Mouse (Mus musculus): Measurements from ENCODE around the gene Dpep1. TPM values are rescaled to one million over a fixed set of nuclear protein-coding genes. Genes with fewer than 3 reads are reported as not detected.
"Not testable (repeated sequence)": the region's sequence is repeated elsewhere in the genome, so short reads cannot be mapped to it uniquely, and the experiment has no call there.

Dpep1 gene
- polyA plus RNA-seq, 1 experiment from 2014 or later, result 0.26 TPM

DNA sequence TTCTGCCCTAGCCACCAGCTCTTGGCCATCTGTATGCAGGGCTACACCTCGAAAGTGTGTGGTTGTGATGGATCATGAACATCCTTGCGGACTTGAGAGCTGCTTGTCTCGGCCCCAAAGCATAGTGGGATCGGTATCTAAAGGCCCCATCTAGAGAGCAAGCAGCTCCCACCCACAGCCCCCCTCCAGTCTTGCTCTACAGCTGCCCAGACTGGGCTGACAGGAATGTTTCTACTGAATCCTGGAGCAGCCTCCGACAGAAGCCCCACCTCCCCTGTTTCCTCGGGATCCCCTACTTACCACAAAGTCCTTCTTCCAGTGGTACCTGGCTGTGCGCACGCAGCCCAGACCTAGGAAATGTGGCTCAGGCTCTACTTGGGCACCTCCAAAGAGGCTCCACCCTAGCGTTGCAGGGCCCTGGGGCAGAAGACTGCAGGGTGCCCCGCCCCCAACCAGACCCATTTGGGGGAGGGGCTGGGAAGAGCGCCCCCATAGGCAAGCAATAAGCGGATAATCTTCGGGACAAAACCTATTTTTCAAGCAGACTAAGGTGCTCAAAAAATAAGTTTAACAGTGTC, 28.1 kb upstream of the Dpep1 start, which contains the start of gene Sult5a1:
Gene Sult5a1, minus strand, starts transcription at position 428 of the 578 bp plus-strand sequence.
- H3K27me3 ChIP-seq, result 0 out of 2 replicates have a peak, but pooled peaks cover 10% of the 10 kb centered on the region
- peaks cover 40% of the 10 kb centered on the region for H3K4me1 ChIP-seq (replicated peaks)
- H3K27ac ChIP-seq (replicated peaks), result no peak within 1 kb of the TSS
- no peak within 1 kb of the TSS for H3K4me3 ChIP-seq (replicated peaks)
- no peaks in the 10 kb centered on the region for H3K9me3 ChIP-seq (replicated peaks)
- ATAC-seq (ENCODE audit: insufficient read depth), result no peak
- no peak within 1 kb of the TSS for H3K9ac ChIP-seq
- peak within 1 kb of the TSS; percentile 23 for H3K4me2 ChIP-seq
- no peaks in the 10 kb centered on the region for H3K36me3 ChIP-seq (replicated peaks)
- 29% methylated on average over 13 of the region's 13 CpGs for WGBS (ENCODE audit: insufficient replicate concordance)

DNA sequence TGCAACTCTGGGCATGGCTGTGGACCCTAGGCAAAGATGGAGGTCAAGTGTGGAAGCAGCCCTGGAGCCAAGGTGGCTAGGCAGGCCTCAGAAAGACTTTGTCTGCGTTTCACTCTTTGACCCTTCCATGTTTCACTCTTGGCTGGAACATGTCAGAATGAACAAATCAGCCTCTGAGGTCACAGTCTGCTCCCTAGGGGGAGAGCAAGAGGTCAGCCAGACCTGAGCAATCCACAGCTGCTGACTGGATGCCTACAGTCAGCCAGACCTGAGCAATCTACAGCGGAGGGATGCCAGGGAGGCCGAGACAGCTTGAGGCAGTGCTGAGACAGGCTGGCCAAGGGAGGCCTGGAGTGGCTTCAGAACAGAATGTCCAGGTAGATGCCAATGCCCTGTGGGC, 4.7 kb upstream of the Dpep1 start:
- no peaks in the 10 kb centered on the region for H3K36me3 ChIP-seq (replicated peaks)
- 47% methylated on average over 3 of the region's 3 CpGs for WGBS (ENCODE audit: insufficient replicate concordance)
- H3K4me3 ChIP-seq (replicated peaks), result no peak overlapping the region
- no peak overlapping the region for H3K9ac ChIP-seq
- H3K4me2 ChIP-seq, result no peak overlapping the region
- H3K27me3 ChIP-seq, result peaks cover 10% of the 10 kb centered on the region
- 0 out of 2 replicates have a peak, but pooled peaks cover 4% of the 10 kb centered on the region for H3K4me1 ChIP-seq (replicated peaks)
- H3K27ac ChIP-seq (replicated peaks), result peak overlapping the region; percentile 53; the same call in 1 of the 2 replicates
- ATAC-seq (ENCODE audit: insufficient read depth), result peak; percentile 37; the same call in 1 of the 2 replicates
- H3K9me3 ChIP-seq (replicated peaks), result 0 out of 2 replicates have a peak, but pooled peaks cover 3% of the 10 kb centered on the region

DNA sequence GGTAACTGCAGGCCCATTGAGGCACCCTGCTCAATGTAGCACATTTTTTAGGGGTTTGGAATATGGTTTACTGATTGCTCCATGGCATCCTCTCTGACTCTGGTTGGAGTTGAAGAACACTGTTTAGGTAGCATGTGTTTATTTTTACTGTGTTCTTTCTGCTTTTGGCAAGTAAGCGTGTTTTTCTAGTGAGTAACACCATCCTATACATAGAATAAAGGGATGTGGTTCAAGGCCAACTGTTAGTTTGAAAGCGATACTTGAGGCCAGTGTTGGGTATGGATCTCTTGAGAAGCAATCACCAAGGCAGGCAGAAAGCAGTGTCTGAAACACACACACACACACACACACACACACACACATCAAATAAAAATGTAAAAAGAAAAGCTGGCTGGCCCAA, 2.0 kb downstream of the Dpep1 start:
- Histone ChIP-seq H3K9ac (no peak overlapping the region), H3K27ac (replicated peaks) (no peak overlapping the region), H3K4me1 (replicated peaks) (peaks cover 37% of the 10 kb centered on the region), H3K4me2 (no peak overlapping the region), H3K27me3 (peaks cover 16% of the 10 kb centered on the region), H3K9me3 (replicated peaks) (no peaks in the 10 kb centered on the region), H3K36me3 (replicated peaks) (no peaks in the 10 kb centered on the region), H3K4me3 (replicated peaks) (no peak overlapping the region)
- ATAC-seq (ENCODE audit: insufficient read depth), result no peak
- 68% methylated on average over 2 of the region's 2 CpGs for WGBS (ENCODE audit: insufficient replicate concordance)

DNA sequence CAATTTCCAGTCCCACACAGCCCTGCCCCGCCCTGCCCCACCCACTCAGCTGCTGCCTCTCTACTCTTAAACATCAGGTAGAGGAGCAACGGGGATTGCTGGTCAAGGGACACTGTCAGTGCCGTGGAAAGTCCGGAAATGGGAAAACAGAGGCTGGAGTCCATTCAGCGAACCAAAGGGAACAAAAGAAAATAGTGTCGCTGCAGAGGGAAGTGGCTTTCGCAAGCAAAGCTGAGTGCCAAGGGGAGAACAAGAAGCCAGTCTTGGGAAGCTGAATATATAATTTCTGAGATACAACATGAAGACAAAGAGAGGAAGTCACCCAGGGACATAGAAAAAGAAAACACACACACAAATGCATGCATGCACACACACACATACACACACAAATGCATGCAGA, 2.8 kb downstream of the Dpep1 start:
- no peak overlapping the region for H3K9ac ChIP-seq
- H3K36me3 ChIP-seq (replicated peaks), result no peaks in the 10 kb centered on the region
- H3K4me3 ChIP-seq (replicated peaks), result no peak overlapping the region
- no peak overlapping the region for H3K27ac ChIP-seq (replicated peaks)
- peaks cover 37% of the 10 kb centered on the region for H3K4me1 ChIP-seq (replicated peaks)
- 42% methylated on average over 7 of the region's 7 CpGs for WGBS (ENCODE audit: insufficient replicate concordance)
- H3K9me3 ChIP-seq (replicated peaks), result no peaks in the 10 kb centered on the region
- ATAC-seq (ENCODE audit: insufficient read depth), result no peak
- peaks cover 17% of the 10 kb centered on the region for H3K27me3 ChIP-seq
- H3K4me2 ChIP-seq, result no peak overlapping the region

DNA sequence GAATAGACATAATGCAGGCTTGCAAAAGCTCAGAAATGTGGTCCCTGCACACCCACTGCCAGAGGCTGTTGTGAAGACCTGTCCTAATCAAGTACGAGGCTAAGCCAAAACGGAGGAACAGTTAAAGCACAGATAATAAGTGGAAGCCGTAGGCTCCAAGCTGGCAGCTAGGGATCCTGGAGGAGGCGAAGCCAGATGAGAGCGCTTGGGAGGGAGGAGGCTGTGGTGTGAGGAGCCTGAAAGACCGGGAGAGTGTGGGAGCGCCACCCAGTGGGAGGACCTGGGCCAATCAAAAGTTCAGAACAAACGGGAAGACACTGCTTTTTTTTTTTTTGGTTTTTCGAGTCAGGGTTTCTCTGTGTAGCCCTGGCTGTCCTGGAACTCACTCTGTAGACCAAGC, 4.6 kb downstream of the Dpep1 start:
- Histone ChIP-seq H3K27me3 (peaks cover 20% of the 10 kb centered on the region), H3K9ac (no peak overlapping the region), H3K27ac (replicated peaks) (no peak overlapping the region), H3K36me3 (replicated peaks) (no peaks in the 10 kb centered on the region), H3K4me3 (replicated peaks) (no peak overlapping the region), H3K4me1 (replicated peaks) (peaks cover 37% of the 10 kb centered on the region), H3K4me2 (peak overlapping the region; percentile 18; the same call in 1 of the 2 replicates), H3K9me3 (replicated peaks) (no peaks in the 10 kb centered on the region)
- 3% methylated on average over 9 of the region's 9 CpGs for WGBS (ENCODE audit: insufficient replicate concordance)
- no peak for ATAC-seq (ENCODE audit: insufficient read depth)

DNA sequence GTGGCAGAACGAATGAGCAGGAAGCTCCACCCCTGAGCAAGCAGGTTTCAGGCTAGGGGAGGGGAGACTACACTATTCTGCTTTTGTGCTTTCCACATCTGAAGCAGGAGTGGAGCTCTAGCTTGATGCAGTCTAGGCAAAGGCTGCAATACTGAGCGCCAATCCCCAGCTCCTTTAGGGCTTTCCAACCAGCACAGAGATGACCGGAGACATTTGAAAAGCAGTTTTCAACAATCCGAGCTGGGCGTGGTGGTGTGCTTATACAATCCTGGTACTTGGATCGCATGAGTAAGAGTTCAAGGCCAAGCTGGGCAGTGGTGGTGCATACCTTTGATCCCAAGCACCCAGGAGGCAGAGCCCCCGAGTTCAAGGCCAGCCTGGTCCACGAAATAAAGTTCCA, 5.9 kb downstream of the Dpep1 start:
- Histone ChIP-seq H3K4me1 (replicated peaks) (peaks cover 41% of the 10 kb centered on the region), H3K27ac (replicated peaks) (no peak overlapping the region), H3K9me3 (replicated peaks) (no peaks in the 10 kb centered on the region), H3K4me2 (no peak overlapping the region), H3K36me3 (replicated peaks) (no peaks in the 10 kb centered on the region), H3K9ac (no peak overlapping the region), H3K4me3 (replicated peaks) (no peak overlapping the region), H3K27me3 (peaks cover 16% of the 10 kb centered on the region)
- WGBS (ENCODE audit: insufficient replicate concordance), result 52% methylated on average over 8 of the region's 8 CpGs
- no peak for ATAC-seq (ENCODE audit: insufficient read depth)

DNA sequence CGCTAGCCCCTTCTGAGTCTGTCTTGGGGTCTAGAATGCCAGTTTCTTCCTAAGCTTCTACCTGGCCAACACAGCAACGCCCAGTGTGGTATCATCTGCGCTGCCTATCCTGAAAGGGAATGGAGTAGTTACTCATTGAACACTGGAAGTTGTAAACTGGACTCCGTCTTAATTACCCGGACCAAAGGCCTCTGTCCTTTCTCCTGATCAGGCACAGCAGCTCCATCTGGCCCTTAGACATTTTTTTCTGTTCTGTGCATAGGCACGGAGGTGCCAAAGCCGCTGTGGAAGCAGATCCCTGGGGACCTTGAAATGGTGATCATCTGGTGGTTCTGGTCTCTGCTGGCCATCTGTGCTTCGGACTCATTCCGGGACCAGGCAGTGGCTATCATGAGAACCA, 7.7 kb downstream of the Dpep1 start:
- Histone ChIP-seq H3K36me3 (replicated peaks) (no peaks in the 10 kb centered on the region), H3K4me2 (no peak overlapping the region), H3K4me1 (replicated peaks) (peaks cover 43% of the 10 kb centered on the region), H3K27ac (replicated peaks) (no peak overlapping the region), H3K9ac (no peak overlapping the region), H3K9me3 (replicated peaks) (no peaks in the 10 kb centered on the region), H3K4me3 (replicated peaks) (no peak overlapping the region), H3K27me3 (peaks cover 17% of the 10 kb centered on the region)
- WGBS (ENCODE audit: insufficient replicate concordance), result 77% methylated on average over 9 of the region's 9 CpGs
- no peak for ATAC-seq (ENCODE audit: insufficient read depth)

DNA sequence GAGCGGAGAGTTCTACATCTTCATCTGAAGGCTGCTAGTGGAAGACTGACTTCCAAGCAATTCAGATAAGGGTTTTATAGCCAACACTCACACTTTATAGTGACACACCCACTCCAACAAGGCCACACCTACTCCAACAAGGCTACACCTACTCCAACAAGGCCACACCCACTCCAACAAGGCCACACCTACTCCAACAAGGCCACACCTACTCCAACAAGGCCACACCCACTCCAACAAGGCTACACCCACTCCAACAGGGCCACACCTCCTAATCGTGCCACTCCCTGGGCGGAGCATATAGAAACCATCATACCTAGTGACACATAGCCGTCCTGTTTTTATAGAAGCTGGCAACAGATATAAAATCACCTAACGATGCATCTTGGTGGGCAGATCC, 11.0 kb downstream of the Dpep1 start:
- H3K4me3 ChIP-seq (replicated peaks); H3K27ac ChIP-seq (replicated peaks); H3K36me3 ChIP-seq (replicated peaks); H3K9ac ChIP-seq; H3K4me2 ChIP-seq; H3K9me3 ChIP-seq (replicated peaks): not testable (repeated sequence)
- Histone ChIP-seq H3K4me1 (replicated peaks) (peaks cover 17% of the 10 kb centered on the region), H3K27me3 (peaks cover 35% of the 10 kb centered on the region)
- 49% methylated on average over 5 of the region's 5 CpGs for WGBS (ENCODE audit: insufficient replicate concordance)
- ATAC-seq (ENCODE audit: insufficient read depth), result peak; percentile 57

DNA sequence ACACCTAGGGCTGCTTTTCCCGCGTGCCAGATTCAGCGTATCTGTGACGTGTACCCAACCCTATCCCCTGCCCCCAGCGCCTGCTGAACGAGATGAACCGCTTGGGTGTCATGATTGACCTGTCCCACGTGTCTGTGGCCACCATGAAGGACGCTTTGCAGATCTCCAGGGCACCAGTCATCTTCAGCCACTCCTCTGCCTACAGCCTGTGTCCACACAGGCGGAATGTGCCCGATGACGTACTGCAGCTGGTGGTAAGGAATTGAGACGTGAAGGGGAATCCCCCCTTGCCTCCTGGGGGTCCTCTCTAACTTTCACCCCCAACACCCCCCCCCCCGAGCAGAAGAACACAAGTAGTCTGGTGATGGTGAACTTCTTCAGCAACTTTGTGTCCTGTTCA, 13.8 kb downstream of the Dpep1 start:
- H3K4me2 ChIP-seq, result no peak overlapping the region
- no peak for ATAC-seq (ENCODE audit: insufficient read depth)
- H3K27me3 ChIP-seq, result peaks cover 23% of the 10 kb centered on the region
- peaks cover 16% of the 10 kb centered on the region for H3K4me1 ChIP-seq (replicated peaks)
- 57% methylated on average over 14 of the region's 14 CpGs for WGBS (ENCODE audit: insufficient replicate concordance)
- H3K27ac ChIP-seq (replicated peaks), result no peak overlapping the region
- no peak overlapping the region for H3K9ac ChIP-seq
- H3K36me3 ChIP-seq (replicated peaks), result peaks cover 4% of the 10 kb centered on the region; the same call in 1 of the 2 replicates
- H3K9me3 ChIP-seq (replicated peaks), result no peaks in the 10 kb centered on the region
- H3K4me3 ChIP-seq (replicated peaks), result no peak overlapping the region

DNA sequence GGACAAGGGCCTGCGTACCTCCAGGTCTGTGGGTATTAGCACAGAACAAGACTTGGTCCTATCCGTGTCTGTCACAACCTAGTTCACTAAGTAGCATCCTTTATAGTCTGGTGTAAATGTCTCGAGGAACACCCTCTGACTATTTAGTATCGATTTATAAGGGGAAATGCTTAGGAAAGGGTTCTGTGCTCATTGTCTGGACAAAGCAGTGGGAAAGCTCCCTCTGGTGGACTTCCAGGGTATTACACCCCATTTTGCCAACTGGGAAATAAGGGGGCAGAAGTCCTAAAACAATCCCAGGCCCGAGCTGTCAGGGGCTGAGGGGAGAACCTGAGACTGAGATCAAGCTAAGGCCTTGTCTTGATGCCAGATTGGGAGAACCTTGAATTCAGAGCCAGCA, 16.2 kb downstream of the Dpep1 start:
- Histone ChIP-seq H3K27me3 (peaks cover 22% of the 10 kb centered on the region), H3K36me3 (replicated peaks) (peaks cover 25% of the 10 kb centered on the region), H3K27ac (replicated peaks) (no peak overlapping the region), H3K9me3 (replicated peaks) (no peaks in the 10 kb centered on the region), H3K4me2 (no peak overlapping the region), H3K9ac (no peak overlapping the region), H3K4me3 (replicated peaks) (no peak overlapping the region), H3K4me1 (replicated peaks) (peaks cover 4% of the 10 kb centered on the region)
- WGBS (ENCODE audit: insufficient replicate concordance), result 22% methylated on average over 5 of the region's 5 CpGs
- no peak for ATAC-seq (ENCODE audit: insufficient read depth)

DNA sequence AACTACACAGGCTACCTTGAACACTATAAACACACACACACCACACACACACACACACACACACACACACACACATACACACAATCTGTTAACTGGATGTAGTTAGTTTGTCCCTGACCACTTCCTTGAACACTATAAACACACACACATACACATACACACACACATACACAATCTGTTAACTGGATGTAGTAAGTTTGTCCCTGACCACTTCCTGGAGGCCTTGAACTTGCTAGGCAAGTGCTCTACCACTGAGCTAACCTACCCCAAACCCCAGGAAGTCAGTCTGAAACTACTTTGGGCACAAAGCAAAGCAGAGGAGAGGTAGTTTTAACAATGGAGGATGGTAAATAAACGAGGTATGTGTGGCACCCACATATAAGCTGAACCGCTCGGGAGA, 17.5 kb downstream of the Dpep1 start:
- Histone ChIP-seq H3K9me3 (replicated peaks) (no peaks in the 10 kb centered on the region), H3K27me3 (peaks cover 20% of the 10 kb centered on the region), H3K4me2 (no peak overlapping the region), H3K27ac (replicated peaks) (no peak overlapping the region), H3K4me1 (replicated peaks) (no peaks in the 10 kb centered on the region), H3K36me3 (replicated peaks) (peaks cover 38% of the 10 kb centered on the region), H3K4me3 (replicated peaks) (no peak overlapping the region), H3K9ac (no peak overlapping the region)
- WGBS (ENCODE audit: insufficient replicate concordance), result 71% methylated on average over 3 of the region's 3 CpGs
- ATAC-seq (ENCODE audit: insufficient read depth), result no peak

DNA sequence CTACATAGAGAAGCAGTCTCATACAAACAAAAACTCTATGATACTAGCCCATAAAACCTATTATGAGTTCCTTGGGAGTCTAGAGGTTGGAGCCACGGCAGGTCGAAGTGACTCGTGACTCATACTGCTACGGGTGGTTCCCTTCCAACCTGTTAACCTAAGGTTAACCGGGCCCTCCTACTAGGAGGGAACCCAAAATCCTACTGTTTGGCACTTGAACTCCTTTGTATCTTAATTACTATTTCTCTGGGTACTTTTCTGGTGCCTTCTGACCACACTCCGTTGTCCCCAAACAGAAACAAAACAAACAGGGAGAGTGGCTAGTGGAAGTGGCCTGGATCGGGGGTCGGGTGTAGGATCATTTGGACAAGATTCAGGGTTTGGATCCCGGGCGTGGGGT, 25.8 kb downstream of the Dpep1 start:
- Histone ChIP-seq H3K9me3 (replicated peaks) (no peaks in the 10 kb centered on the region), H3K4me3 (replicated peaks) (peak overlapping the region; percentile 81), H3K4me2 (peak overlapping the region; percentile 91), H3K27ac (replicated peaks) (peak overlapping the region; percentile 78), H3K4me1 (replicated peaks) (peaks cover 29% of the 10 kb centered on the region), H3K36me3 (replicated peaks) (peaks cover 34% of the 10 kb centered on the region), H3K27me3 (peaks cover 8% of the 10 kb centered on the region; the same call in 1 of the 2 replicates), H3K9ac (peak overlapping the region; percentile 90)
- 18% methylated on average over 10 of the region's 10 CpGs for WGBS (ENCODE audit: insufficient replicate concordance)
- no peak for ATAC-seq (ENCODE audit: insufficient read depth)

Data from liver, embryonic 15.5 days (tissue).